Mouse (Mus musculus): ENCODE measurements at regions not wholly inside any gene's neighbourhood (a gene's known extent, or its start where the extent isn't known, plus 50 kb on each side); places are given as distances from the start of the nearest gene placed in this dataset.

DNA sequence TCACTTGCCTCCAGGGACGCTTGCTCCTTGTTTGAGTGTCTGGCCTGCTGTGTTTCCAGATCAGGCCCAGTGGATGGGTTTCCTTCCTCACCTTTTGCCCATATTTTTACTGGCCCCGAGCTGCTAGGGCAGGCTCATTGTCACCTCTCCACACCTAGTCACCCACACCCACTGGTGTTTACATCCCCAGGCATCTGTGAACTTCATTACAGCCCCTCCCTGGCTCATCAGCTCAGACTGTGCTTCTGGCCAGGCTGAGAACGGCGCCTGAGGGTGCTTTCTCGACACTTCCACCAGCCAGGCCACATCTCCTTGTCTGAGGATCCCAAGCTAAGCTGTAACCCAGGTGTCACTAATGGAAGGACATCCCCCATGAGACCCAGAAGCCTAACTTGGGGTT, 129.8 kb upstream of the Klf4 start:
- no peak for TF ChIP-seq CTCF (IDR thresholded peaks at IDR 0.05; ENCODE audit: low read depth)
- no peak for TF ChIP-seq EP300 (optimal IDR thresholded peaks at IDR 0.05)

All from stomach, postnatal 0 days (tissue).